Mouse (Mus musculus) left cerebral cortex, adult 18-20 months (tissue): ENCODE results near the gene Olfr1158. TPM values are rescaled to one million over a fixed set of nuclear protein-coding genes. Genes with fewer than 3 reads are reported as not detected.
"Not testable (repeated sequence)": the region's sequence is repeated elsewhere in the genome, so short reads cannot be mapped to it uniquely, and the experiment has no call there.

ENCODE experiments used
- DNase-seq, 2 experiments: peaks; one replicate each; pipeline ENCODE4 v3.0.0; 2021 to 2022; ENCODE audit warnings: low spot score in 2 of 2, mixed read lengths in 1 of 2
- long read RNA-seq, 2 experiments: library from polyadenylated mRNA; stranded (forward); transcript quantifications; one replicate each; pipeline ENCODE4 v2.0.0; 2021
- total RNA-seq, 2 experiments: library from RNA; stranded (reverse); gene quantifications; 2 replicates each; pipeline ENCODE4 v1.2.3; 2021

Olfr1158 gene
- not detected for total RNA-seq
- long read RNA-seq, experiment 1: 0 reads
- long read RNA-seq, experiment 2: 0 reads

DNA sequence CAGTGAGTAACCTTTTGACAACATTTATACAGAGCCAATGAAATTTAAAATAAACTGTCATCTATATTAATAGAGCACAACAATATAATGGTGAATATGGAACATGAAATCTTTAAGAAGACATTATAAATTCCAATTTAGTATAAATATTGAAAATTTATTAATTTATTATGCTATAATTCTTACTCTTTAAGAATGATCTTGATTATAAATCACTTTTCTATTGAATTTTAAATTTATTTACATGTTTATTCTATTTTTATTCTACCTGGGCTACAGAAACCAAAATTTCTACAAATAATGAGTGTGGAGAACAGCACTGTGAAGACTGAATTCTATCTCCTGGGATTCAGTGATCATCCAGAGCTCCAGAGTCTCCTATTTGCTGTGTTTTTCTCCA is at the start of gene Olfr1158:
Gene Olfr1158 (plus strand): TSS at position 301 of the 400 bp plus-strand sequence.
- no peak for DNase-seq

GRCm38 (mm10) chr2:87945037-87945436 is 44.9 kb upstream of the Olfr1158 start, which contains the start of gene Olfr1155:
Gene Olfr1155 (minus strand): TSS chr2:87945137.
- DNase-seq: no peak

- no peak for DNase-seq
These were observed 36.9 kb upstream of the Olfr1158 start, which contains the start of gene Olfr1156 for GRCm38 (mm10) chr2:87953000-87953399. Gene Olfr1156 (minus strand): TSS chr2:87953100.

DNA sequence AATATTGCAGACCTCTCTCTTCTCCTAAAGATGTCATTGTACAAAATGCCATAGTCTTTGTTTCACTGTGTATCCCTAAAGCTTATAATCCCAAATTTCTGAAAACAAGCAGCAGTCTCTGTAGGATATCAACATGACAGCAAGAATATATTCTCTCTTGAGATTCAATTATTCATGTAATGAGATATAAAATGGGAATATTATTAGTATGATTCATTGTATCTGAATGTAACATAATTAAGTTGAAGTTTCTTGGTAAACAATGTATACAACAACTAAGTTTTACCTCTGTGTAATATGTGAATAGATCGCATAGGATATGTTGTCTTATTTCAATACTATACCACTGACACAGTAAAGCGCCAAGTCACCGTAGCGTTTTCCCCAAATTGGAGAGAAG is 21.7 kb upstream of the Olfr1158 start, which contains the start of gene Olfr1157:
Gene Olfr1157 (minus strand): TSS at position 101 of the 400 bp plus-strand sequence.
- no peak for DNase-seq

DNA sequence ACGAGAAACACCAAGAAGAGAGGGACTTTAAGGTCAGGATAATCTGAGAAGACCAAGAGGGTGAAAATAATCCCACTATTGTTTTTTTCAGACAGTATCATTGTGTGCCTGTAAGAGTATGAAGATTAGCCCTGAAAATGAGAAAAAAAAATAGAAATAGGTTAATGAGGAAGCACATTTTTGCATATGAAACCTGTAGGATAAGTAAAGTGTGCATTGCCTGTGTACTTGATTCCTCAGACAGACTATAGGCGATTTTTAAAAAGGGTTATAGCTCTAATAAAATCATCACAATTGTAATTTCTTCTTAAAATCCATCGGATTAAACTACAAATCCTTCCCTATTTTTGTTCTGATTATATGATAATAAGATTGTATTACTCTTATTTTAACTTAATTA is 15.3 kb upstream of the Olfr1158 start, which contains the start of gene Olfr74:
Gene Olfr74 (minus strand): TSS at position 101 of the 400 bp plus-strand sequence.
- DNase-seq: no peak

- no peak for DNase-seq
These were observed 17.8 kb downstream of the Olfr1158 start, which contains the start of gene Olfr1160 for GRCm38 (mm10) chr2:88007515-88008318. Gene Olfr1160 (minus strand): TSS chr2:88008268.

DNA sequence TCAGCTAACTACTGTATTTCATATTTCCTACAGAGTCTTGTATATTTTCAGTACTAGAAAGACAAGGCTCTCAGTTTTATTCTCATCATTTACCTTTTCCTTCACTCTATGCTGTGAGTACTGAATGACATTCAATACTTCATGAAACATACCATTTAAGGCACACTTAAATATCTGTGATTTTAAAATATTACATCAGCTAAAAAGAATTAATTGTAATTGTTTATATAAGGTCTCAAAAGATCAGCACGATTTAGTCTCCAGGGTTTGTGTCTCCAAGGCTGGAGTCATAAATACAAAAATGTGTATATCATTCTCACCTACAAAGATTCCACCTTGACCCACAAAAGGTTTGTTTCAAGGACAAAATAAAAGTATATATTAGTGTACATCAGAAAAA is 32.6 kb downstream of the Olfr1158 start, which contains the start of gene Olfr1161:
Gene Olfr1161 (plus strand): TSS at position 301 of the 400 bp plus-strand sequence.
- DNase-seq: not testable (repeated sequence)

DNA sequence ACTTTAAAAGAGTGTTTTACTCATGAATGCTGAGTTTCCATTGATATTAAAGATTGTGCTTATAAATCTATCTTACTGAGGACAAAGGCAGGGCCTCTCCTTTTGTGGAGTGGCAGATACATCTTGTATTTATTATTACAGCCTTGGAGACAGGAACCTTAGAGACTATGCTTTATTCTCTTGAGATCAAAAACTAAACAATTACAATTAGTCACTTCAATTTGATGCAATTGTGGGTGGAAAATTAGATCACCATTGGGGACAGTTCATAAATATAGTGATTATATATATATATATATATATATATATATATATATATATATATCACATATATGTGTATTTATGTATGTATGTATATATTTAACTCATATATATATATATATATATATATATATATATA is 47.7 kb downstream of the Olfr1158 start, which contains the start of gene Olfr73:
Gene Olfr73 (minus strand): TSS at position 101 of the 400 bp plus-strand sequence.
- no peak for DNase-seq

Other genes starting within 250 kb of the Olfr1158 start
- not detected for gene Olfr1140, start 246.4 kb upstream of the Olfr1158 start, total RNA-seq
- not detected for gene Olfr1141, start 236.1 kb upstream of the Olfr1158 start, total RNA-seq
- not detected for gene Olfr152, start 210.6 kb upstream of the Olfr1158 start, total RNA-seq
- gene Olfr1143, start 189.5 kb upstream of the Olfr1158 start, total RNA-seq: not detected
- not detected for gene Olfr1145, start 180.3 kb upstream of the Olfr1158 start, total RNA-seq
- not detected for gene Olfr1148, start 159.6 kb upstream of the Olfr1158 start, total RNA-seq
- not detected for gene Olfr1150-ps1, start 146.1 kb upstream of the Olfr1158 start, total RNA-seq
- gene Olfr1151, start 134.3 kb upstream of the Olfr1158 start, total RNA-seq: not detected
- gene Olfr1152, start 123.6 kb upstream of the Olfr1158 start, total RNA-seq: not detected
- gene Olfr1153, start 95.2 kb upstream of the Olfr1158 start, total RNA-seq: not detected
- not detected for gene Olfr1154, start 84.9 kb upstream of the Olfr1158 start, total RNA-seq
- gene Olfr1155, start 45.0 kb upstream of the Olfr1158 start, total RNA-seq: not detected
- gene Olfr1156, start 37.0 kb upstream of the Olfr1158 start, total RNA-seq: not detected
- not detected for gene Olfr1157, start 21.8 kb upstream of the Olfr1158 start, total RNA-seq
- gene Olfr74, start 15.4 kb upstream of the Olfr1158 start, total RNA-seq: not detected
- gene Olfr1160, start 18.2 kb downstream of the Olfr1158 start, total RNA-seq: not detected
- not detected for gene Olfr1161, start 32.7 kb downstream of the Olfr1158 start, total RNA-seq
- gene Olfr73, start 47.6 kb downstream of the Olfr1158 start, total RNA-seq: not detected
- not detected for gene Olfr1162, start 61.0 kb downstream of the Olfr1158 start, total RNA-seq
- not detected for gene Olfr1163, start 81.7 kb downstream of the Olfr1158 start, total RNA-seq
- not detected for gene Olfr1164, start 103.9 kb downstream of the Olfr1158 start, total RNA-seq
- gene Olfr1166, start 138.2 kb downstream of the Olfr1158 start, total RNA-seq: not detected
- gene Olfr1167, start 165.1 kb downstream of the Olfr1158 start, total RNA-seq: not detected
- gene Olfr1168, start 191.8 kb downstream of the Olfr1158 start, total RNA-seq: not detected
- not detected for gene Olfr1170, start 238.2 kb downstream of the Olfr1158 start, total RNA-seq